Mouse (Mus musculus): ENCODE results near the gene Soga3. TPM values are rescaled to one million over a fixed set of nuclear protein-coding genes. Genes with fewer than 3 reads are reported as not detected.

Soga3 gene
- 100 to 1,000 TPM; 171 to 188 TPM for total RNA-seq (2021)
- long read RNA-seq, full-length matches to known transcripts: 6 of 93 reads
- long read RNA-seq, partial matches to known transcripts: 75 of 93 reads
- long read RNA-seq, other reads (novel, unspliced or antisense): 12 of 93 reads

GRCm38 (mm10) chr10:29143566-29144335, at the start of gene Soga3:
Gene Soga3 (plus strand): TSS chr10:29143839.
- DNase-seq (ENCODE audit: low spot score in 2 of 2): peak; percentile 67 to 75

DNA sequence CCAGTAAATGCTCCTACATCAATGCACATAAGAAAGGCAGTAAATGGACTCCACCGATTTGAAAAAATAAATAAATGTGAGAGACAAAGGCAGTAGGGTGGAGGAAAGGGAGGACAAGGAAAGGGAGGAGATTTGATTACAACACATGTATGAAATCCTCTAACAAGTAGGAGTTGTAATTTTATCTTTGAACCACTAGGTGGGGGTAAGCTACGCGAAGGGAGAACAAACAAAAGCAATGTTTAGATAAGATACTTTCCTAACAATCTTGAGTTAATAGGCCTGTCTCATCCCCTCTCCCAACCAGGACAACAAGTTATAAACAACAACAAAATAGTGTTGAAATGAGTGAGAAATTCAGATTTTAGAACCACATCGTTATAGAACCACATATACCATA, 36.7 kb upstream of the Soga3 start:
- no peak for DNase-seq (ENCODE audit: low spot score in 2 of 2)

DNA sequence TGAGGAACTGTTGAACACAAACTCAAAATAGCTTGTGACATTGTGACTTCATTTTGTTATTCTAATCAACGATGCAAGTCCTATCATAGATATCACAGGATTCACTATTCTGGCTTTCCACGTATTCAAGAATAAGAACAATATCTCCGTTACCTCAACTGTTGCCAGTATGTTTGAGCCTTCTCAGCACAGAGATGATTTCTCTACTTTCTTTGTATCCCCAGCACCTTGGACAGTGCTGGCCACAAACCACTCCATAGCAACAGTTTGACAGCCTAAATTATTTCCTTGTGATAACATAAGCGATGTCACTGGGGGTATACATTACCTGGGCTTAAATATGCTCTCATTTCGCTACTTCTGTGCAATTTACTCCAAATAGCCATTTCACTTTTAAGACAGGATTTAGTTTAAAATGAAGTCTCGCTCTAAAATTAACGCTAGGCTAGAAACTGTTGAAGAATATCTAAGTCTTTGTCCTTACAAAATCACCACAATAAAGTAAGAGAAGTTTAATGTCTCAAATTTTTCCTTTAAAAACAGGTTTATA, 1.0 kb upstream of the Soga3 start:
- no peak for DNase-seq (ENCODE audit: low spot score in 2 of 2)

GRCm38 (mm10) chr10:29144612-29145405, 1.2 kb downstream of the Soga3 start:
- no peak for DNase-seq (ENCODE audit: low spot score in 2 of 2)

- DNase-seq (ENCODE audit: low spot score in 2 of 2): peak; percentile 8 to 27
These were observed 2.7 kb downstream of the Soga3 start for GRCm38 (mm10) chr10:29146198-29146857.

DNA sequence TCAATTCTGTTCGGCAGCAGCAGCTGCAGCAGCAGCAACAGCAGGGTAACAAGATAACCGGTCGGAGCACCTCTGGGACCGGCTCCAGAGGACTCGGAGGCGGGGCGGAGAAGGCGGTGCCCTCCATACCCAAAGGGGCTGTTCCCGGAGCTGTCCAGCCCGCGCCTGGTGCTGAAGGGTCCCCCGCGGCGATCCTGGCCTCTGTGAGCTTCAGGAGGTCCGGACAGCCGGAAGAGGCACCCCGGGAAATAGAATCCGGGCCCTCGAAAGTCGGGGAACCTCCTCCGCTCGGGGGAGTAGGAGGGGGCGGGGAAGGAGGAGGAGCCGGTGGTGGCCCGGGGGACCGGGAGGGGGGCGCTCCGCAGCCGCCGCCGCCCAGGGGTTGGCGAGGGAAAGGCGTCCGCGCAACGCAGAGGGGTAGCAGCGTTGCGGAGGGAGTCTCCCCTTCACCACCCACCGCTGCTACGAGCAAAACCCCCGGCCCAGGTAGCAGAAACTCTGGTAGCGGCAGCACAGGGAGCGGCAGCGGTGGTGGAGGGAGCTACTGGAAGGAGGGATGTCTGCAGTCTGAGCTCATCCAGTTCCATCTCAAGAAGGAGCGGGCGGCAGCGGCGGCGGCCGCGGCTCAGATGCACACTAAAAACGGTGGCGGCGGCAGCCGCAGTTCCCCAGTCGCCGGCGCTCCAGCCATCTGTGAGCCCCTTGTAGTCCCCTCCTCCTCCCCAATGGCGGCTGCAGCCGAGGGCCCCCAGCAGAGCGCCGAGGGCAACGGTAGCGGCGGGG, 3.4 kb downstream of the Soga3 start:
- DNase-seq (ENCODE audit: low spot score in 2 of 2): peak; percentile 78 to 86

GRCm38 (mm10) chr10:29147641-29147990, 4.0 kb downstream of the Soga3 start:
- DNase-seq (ENCODE audit: low spot score in 2 of 2): no peak

GRCm38 (mm10) chr10:29148076-29148475, 4.4 kb downstream of the Soga3 start:
- peak; percentile 74 to 76 for DNase-seq (ENCODE audit: low spot score in 2 of 2)

DNA sequence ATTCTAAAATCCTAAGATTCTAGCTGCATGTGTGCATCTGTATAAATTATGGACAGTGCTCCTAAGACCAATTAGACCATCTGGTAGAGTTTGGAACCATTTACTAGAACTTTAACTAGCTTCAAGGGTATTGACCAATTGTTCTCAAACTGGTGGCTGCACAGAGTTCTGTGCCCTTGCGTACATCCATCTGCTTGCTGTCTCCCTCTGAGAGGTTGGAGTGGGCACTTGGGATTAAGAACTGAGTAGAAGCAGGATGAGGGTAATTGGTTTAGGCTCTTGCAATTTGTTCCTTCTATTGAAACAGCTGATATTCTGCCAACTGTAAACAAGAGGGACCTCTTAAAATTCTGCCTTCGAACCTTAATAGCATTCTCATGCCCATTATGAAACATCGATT, 11.7 kb downstream of the Soga3 start:
- no peak for DNase-seq (ENCODE audit: low spot score in 2 of 2)

DNA sequence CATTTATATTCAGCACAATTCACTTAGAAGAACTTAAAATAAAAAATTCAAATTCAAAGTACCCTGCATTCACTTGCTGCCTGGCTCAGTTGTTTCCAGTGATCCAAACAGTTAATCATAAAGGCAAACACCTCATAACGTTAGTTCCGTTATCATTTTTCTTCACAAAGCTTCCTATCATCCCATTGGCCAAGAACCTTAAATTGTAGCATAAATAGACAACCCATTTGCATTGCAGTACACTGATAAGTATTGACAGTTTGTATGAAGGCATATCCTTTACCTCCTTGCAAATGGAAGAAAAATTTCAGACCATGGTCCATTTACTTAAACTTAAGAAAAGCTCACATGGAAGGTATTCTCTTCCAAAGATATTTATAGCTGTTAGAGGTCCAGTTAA, 18.0 kb downstream of the Soga3 start:
- no peak for DNase-seq (ENCODE audit: low spot score in 2 of 2)

GRCm38 (mm10) chr10:29173778-29174177, 30.1 kb downstream of the Soga3 start:
- DNase-seq (ENCODE audit: low spot score in 2 of 2): no peak

- no peak for DNase-seq (ENCODE audit: low spot score in 2 of 2)
These were observed 32.0 kb downstream of the Soga3 start for GRCm38 (mm10) chr10:29175656-29176055.

DNA sequence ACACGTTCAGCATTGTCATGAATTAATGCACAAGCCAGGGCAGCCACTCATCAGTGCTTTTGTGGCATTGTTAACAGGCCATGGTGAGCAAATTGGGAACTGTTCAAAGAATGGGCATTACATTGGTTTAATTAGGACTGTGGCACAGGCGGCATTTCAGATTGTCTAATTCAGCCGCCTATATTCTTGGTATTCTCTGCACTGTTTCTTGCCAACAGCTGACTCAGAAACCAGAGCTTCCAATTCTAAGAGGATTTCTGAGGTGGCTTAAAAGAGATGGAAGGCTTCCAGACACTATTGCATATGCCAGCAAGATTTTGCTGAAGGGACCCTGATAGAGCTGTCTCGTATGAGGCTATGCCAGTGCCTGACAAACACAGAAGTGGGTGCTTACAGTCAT, 33.2 kb downstream of the Soga3 start:
- no peak for DNase-seq (ENCODE audit: low spot score in 2 of 2)

DNA sequence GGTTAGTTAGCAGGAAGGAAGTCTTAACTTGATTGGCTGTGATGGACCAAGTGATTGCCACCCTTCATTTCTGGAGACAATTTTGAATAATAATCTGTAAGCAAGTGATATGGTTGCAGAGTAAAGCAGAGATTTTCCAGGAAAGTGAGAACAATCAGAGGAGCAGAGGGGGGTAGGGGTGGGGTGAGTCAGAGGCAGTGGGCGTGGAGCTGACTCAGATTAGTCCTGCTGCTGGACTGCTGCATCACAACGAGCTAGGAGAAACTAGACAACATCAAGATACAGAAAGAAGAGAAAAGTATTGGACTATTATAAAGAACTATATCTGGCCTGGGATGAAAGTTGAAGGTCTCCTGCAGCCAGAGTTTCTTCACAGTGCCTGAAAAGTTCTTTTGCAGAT, 34.4 kb downstream of the Soga3 start:
- no peak for DNase-seq (ENCODE audit: low spot score in 2 of 2)

DNA sequence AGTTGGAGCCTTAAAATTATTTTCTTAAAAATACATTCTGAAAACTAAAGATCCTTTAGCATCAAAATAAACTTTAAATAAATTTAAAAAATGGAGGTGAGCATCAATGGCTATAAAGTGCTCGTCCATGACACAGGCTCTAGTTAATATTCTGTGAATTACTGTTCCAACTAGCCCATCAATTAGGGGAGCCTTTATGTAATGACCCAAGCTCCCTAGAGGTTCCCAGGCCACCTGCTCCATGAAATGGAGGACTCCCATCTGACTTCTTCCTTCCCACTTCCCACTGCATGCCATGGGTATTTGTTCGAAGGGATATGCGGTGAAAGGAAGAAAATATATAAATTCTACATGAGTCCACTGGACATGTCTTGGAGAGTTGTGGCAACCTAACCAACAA, 36.6 kb downstream of the Soga3 start:
- DNase-seq (ENCODE audit: low spot score in 2 of 2): no peak

DNA sequence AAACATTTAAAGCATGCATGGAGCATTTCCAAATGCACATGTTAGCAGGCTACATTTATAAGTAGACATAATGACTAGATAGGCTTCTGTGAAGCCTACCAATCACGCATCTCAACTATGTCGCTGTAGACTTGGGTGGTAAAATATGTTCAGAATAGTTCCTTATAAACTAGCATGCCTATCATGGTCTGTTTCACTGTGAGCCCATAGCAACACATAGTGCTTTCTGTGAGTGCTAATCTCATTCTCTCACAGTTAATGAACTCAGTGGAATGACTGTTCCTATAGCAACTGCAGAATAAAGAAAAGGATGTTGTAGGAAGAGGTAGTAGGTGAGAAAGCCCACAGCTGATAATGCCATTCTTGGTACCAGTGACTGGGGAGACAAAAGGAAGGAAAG, 37.4 kb downstream of the Soga3 start:
- no peak for DNase-seq (ENCODE audit: low spot score in 2 of 2)

- no peak for DNase-seq (ENCODE audit: low spot score in 2 of 2)
These were observed 50.1 kb downstream of the Soga3 start for GRCm38 (mm10) chr10:29193769-29194168.

DNA sequence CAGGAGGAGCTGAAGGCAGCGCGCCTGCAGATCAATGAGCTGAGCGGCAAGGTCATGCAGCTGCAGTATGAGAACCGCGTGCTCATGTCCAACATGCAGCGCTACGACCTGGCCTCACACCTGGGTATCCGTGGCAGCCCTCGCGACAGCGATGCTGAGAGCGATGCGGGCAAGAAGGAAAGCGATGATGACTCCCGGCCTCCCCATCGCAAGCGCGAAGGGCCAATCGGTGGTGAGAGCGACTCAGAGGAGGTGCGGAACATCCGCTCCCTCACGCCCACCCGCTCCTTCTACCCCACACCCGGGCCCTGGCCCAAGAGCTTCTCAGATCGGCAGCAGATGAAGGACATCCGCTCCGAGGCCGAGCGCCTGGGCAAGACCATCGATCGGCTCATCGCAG, 53.2 kb downstream of the Soga3 start:
- no peak for DNase-seq (ENCODE audit: low spot score in 2 of 2)

- no peak for DNase-seq (ENCODE audit: low spot score in 2 of 2)
These were observed 55.0 kb downstream of the Soga3 start, which contains the start of gene Gm49353 for GRCm38 (mm10) chr10:29198642-29199041. Gene Gm49353 (plus strand): TSS chr10:29198954.

DNA sequence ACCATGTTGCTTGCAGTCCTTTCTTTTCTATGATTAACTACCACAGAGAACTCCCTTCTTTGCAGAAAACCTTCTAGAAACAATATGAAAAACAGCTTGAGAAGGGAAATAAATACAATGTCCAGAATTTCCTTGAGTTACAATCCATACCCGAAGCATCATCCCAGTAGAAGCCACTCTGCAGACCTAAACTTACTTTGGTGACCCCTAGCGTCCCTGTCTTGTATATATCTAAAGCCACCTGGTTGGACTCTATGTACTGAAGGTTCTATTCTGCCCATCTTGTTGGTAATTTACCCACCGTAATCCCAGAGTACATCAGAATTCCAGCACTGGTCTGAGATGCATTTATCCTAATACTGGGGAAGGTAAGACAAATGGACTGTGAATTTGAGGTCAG, 56.2 kb downstream of the Soga3 start:
- no peak for DNase-seq (ENCODE audit: low spot score in 2 of 2)

DNA sequence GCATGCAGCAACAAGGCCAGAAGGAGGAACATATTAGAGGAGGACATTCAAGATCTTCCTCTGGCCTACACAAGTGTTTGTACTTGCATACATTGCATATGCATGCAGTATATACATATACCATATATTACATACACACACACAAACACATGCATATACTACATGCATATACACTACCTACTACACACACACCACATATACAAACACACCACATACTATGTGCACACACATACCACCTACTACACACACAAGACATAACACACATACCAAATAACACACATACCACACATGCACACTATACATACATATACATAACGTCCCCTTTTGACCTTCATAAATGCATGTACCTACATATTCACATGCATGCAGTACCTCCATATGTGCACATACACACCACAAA, 57.0 kb downstream of the Soga3 start:
- DNase-seq (ENCODE audit: low spot score in 2 of 2): no peak
